Mouse (Mus musculus) spleen, adult 2 months (tissue): ENCODE data around the gene Lhcgr.

Source experiments
- CTCF ChIP-seq: fragments of 200-500 bp; IDR thresholded peaks from 2 replicates; pipeline ENCODE4 v1.5.1; 2011; ENCODE audit warnings: mild to moderate bottlenecking, inconsistent platforms; ENCODE audit not compliant: insufficient read depth, insufficient read length, insufficient replicate concordance; ENCODE audit errors: extremely low read depth
- POLR2A ChIP-seq: fragments of 200-500 bp; IDR thresholded peaks from 2 replicates; pipeline ENCODE4 v1.6.1; 2011; ENCODE audit warnings: low read depth, low read length, inconsistent platforms

- no peak for TF ChIP-seq CTCF
- no peak for TF ChIP-seq POLR2A
Observed at GRCm38 (mm10) chr17:88702345-88702744, 89.4 kb downstream of the Lhcgr start.
